Mouse (Mus musculus) MEL-GATA-1-ER (cell line): ENCODE data around the gene Slc30a10.

Experiments used
- DNase-seq: peaks from one replicate; pipeline ENCODE4 v3.0.0-alpha.2; 2012; ENCODE audit warnings: low read depth; ENCODE audit errors: extremely low read depth

The Slc30a10 gene

DNA sequence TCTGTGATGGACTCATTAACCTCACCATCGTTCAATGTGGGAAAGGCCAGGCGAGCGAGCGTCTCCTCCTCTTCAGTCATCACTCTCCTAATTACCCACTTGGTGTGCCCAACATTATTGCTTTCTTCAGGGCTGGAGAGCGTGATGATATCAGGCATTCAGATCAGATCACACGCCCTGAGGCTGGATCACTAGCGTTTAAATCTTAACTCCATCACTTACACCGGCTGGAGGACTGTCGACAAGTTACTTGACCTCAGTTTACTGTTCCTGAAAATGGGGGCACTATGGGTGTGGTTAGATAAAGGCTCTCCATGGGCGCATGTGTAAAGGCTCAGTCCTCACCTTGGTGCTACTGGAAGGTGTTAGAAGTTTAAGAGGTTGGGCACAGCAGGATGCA lies 61.4 kb downstream of the Slc30a10 start:
- DNase-seq = peak; percentile 4

- DNase-seq = peak; percentile 52
Measured at GRCm38 (mm10) chr1:185517566-185517965, 62.9 kb downstream of the Slc30a10 start.
